Mouse (Mus musculus): ENCODE results near the gene Olfr187.
"Not testable (repeated sequence)": the region's sequence is repeated elsewhere in the genome, so short reads cannot be mapped to it uniquely, and the experiment has no call there.

The Olfr187 gene

DNA sequence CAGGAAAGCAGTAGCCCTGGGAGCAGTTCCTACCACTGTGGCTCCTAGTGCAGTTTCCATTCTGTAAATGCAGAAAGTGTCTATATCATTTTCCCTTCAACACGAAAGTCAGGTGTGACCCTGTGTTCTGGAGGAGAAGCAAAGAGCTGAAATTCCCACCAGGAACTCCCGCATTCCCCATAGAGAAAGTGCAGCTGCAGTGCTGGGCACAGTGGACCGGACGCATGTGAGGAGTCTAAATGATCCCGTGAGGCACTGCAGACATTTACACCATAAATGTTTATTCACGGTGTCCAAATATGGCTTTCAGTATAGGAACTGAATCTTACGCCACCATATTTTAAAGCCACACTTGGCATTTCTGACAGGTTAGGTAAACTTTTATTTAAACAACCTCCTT is at the start of gene Olfr187:
TSS of gene Olfr187 (minus strand) at position 58 of the 400 bp plus-strand sequence.
- DNase-seq = no peak

DNA sequence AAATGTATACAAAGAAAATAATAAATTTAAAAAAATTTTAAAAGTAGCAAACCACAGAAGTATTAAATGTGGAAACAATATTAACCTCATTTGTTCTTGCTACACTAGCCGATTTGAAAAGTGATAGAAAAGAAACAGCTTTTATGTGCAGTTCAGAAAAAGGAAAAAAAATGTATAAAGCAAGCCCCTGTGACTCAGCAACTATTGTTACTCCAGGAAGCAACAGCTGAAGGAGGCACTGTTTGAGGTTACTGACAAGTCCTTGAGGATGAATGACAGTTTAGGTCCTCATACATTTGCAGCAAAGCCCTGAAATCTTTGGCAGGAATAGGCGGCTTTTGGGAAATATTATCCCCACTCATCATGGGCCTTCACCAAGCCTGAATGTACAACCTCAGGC is 41.5 kb upstream of the Olfr187 start:
- not testable (repeated sequence) for DNase-seq

DNA sequence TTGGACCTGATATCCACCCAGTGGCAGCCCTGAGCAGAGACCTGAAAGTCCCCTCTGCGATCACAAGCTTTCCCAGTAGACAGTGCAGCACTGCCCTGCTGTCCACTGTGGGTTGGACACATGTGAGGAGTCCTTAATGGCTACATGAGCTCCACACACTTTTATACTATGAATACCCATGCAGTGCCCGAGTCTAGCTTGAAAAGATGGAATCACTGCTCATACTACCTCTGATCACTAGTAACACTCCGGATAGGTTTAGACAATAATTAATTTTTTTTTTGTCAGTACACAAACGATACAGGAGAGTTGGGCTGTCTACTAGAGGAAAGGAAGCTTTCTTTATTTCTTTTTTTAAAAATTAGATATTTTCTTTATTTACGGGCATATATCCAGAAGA is 38.3 kb upstream of the Olfr187 start, which contains the start of gene Olfr190:
TSS of gene Olfr190 (minus strand) at position 101 of the 400 bp plus-strand sequence.
- no peak for DNase-seq

DNA sequence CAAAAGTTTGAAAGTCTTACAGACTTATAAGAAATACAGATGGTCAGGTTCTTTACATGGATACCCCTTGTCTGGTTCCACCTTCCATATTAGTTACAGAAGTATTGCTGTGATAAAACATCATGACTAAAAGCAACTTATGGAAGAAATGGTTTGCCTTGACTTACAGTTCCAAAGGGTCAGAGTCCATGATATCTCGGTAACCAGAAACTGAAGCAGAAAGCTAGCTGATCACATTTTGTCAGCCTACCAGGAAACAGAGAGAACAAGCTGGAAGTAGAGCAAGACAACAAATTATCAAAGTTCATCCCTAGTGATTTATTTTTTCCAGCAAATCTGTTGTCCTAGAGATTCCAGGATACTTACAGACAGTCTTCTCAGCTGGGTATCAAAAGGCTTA is 34.0 kb upstream of the Olfr187 start:
- no peak for DNase-seq

DNA sequence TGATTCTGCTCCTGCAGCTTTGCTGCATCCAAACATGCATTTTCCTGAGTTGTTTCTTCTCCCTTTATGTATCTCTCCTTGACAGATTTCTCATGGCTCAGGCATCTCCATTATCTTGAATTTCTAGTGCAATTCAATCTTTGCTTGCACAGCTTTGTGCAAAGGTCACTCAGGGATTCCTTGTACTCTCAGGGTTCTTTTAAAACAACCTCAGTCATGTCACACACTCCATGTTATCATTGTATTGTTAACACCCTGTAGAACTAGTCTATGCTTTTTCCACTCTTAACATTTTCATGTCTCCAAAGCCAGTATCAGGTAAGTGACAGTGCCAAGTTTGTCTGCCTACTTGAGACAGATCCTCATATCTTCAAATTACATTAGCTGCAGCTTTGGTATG is 32.2 kb upstream of the Olfr187 start:
- DNase-seq = no peak

DNA sequence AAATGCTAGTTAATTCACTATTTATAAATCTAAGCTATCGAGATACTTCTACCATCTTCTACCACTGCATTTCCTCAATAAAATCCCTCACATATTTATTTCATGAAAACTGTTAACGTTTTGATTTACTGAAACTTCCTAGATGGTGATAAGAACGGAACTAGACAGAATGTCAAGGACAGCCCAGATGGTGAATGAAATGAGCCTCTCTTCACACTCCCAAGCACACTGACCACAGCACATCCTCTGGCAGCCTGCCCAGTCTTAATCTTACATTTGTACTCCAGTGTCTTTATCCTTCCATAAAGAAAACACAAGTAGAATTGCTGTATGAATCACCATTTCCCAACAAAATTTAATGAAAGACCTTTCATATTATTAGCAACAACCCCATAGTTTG is 22.8 kb upstream of the Olfr187 start:
- not testable (repeated sequence) for DNase-seq

DNA sequence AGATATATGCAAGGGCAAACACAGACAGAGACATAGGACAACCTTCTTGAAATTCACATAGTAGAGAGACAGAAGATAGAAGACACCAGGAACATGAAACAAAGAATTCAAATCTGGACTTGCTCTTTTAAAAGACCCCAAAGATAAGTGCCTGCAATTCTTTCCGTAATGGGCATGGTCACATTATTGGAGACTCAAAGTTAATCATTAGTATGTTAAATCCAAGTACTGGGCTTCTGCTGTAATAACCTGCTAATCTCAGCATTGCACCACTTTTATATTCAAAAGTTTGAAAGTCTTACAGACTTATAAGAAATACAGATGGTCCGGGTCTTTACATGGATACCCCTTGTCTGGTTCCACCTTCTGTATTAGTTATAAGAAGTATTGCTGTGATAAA is 9.7 kb upstream of the Olfr187 start:
- not testable (repeated sequence) for DNase-seq

DNA sequence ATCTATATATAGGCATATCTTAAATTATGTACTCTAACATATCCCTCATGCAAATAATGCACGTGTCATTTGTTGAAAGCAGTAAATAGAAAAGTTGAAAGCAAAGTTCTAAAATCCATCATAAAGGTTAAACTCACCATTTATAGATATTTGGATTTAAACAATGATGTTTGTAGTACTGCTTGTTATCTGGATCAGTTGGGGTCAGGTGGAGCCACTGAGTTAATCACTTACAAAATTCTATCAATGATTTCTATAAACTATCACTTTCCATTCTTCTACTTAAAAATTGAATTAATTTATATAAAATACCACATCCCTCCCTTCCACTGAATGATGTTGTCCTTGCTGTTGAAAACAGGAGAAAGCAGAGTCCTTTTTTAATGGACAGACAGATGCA is 9.3 kb upstream of the Olfr187 start:
- no peak for DNase-seq

DNA sequence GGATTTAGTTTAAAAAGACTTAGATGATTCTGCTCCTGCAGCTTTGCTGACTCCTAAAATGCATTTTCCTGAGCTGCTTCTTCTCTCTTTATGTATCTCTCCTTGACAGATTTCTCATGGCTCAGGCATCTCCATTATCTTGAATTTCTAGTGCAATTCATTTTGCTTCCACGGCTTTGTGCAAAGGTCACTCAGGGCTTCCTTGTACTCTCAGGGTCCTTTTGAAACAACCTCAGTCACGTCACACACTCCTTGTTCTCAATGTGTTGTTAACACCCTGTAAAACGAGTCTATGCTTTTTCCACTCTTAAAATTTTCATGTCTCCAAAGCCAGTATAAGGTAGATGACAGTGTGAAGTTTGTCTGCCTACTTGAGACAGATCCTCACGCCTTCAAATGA is 8.0 kb upstream of the Olfr187 start:
- no peak for DNase-seq

DNA sequence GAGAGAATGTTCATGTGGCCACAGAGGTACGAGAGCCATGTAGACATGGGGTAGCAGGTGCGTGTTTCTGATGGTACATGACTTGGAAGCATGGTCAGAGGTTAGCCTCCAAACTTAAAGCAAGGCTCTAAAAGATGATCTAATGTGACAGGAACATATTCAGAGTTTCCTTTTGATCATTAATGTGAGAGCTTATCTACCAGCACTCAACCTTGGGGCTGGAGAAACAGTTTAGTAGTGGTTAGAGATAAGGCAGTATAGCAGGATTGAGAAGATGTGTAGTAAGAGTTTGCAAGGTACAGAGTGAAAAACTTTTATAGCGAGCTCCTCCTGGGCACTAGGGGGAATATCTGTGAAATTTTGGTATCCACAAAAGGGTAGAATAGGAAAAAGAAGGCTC is 6.3 kb upstream of the Olfr187 start:
- no peak for DNase-seq

DNA sequence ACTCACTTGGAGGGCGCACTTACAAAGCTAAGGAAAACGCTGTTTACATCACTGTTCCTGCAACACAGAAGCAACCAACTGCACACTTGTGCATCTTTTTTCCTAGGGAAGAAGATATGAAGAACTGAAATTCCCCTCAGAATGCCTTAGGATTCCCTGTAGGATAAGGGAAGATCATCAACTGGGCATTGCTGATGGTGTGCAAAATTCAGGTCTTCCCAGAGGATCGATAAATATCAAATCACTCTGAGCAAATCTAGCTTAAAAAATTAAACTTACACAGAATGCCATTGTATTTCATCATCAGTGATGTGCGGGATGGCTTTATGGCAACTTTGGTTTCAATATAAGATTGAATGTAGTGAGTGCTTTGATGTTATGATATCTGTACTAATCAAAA is 9.4 kb downstream of the Olfr187 start, which contains the start of gene Olfr186:
TSS of gene Olfr186 (minus strand) at position 101 of the 400 bp plus-strand sequence.
- no peak for DNase-seq

DNA sequence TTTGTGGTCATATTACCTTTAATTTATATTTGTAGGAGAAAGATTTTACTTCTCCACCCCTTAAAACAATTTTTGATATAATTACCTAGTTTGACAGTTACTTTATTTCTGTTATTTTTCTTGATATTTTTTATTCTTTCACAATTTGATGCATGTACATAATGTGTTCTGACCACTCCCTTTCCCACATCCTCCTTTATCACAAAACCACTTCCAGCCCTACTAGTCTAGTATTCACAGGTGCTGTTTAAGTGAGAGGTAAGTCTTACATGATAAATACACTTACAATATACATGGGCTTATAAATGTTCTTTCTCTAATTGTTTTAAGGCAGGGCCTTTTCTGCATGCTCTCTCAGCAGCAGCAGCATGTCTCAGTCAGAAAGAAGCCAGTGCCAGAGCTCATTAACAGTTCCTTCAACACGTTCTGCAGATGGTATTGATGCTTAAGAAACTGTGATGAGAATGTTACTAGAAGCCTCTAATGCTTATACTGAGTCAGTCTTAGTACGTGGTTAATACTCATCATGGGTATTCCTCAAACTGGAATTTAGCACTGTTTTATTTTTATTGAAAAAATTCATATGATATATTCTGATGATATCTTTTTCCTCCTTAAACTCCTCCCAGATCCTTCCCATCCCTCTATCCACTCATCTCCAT is 26.1 kb downstream of the Olfr187 start:
- no peak for DNase-seq

DNA sequence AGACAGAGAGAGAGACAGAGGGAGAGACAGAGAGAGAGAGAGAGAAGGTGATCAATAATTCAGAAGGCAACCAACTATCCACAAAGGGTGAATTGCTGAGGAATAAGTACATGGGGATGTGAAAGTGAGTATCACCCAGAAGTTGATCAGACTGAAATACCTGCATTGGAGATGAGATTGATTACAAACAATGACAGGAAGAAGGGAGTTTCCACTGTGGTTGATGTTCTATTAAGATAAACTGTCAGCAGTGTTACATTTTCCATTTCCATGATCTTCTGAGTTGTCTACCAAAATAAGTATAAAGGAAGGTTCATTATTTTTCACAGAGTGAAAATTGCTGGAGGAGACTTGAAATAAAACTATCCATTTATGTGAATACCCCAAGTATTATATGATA is 32.4 kb downstream of the Olfr187 start:
- no peak for DNase-seq

DNA sequence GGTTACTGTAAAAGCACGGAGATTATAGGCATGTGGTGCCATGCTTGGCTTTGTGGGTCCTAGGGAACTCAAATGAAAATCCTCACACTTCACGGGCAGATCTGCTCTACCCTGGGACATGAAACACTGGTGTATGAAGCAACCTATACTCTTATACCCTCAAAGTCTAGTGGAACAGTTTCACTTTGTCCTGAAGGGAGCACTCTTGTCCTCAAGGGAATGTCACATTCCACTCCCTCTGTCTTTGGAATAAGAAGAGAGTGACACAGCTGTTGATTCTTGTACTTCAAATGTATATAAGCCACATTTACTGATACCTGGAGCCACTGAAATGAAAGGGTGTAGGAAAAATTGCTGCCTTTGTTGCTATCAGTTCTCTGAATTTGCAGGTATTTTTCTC is 44.5 kb downstream of the Olfr187 start, which contains the start of gene Olfr183:
TSS of gene Olfr183 (plus strand) at position 301 of the 400 bp plus-strand sequence.
- DNase-seq = no peak
